16 mouse cellular contexts compared by ENCODE assay signal in genomic region chr6:92947337-92948042, GRCm38 (mm10). TPM values are rescaled to one million over a fixed set of nuclear protein-coding genes. Genes with fewer than 3 reads are reported as not detected.
DNase-seq lines count a peak whose midpoint lies in the region; ATAC-seq and TF ChIP-seq lines count a peak whose summit lies in the region.
"Had no signal": no experiment of that assay in that cellular context is flagged by ENCODE, and none has a peak within 500 bp of the region (broad histone marks: within the 10 kb centered on the region; RNA-seq: fewer than 3 reads in every experiment).

No protein-coding gene starts in this region.

- no peak overlapping the region for H3K4me2 ChIP-seq in intestine, postnatal 0 days (replicated peaks; ENCODE audit: low read depth)
- no peak overlapping the region for H3K4me2 ChIP-seq in intestine, embryonic 15.5 days (replicated peaks)
- no peak overlapping the region for H3K4me2 ChIP-seq in liver, postnatal 0 days (ENCODE audit: low read depth, low read length)
- H3K4me2 ChIP-seq: neural tube, embryonic 12.5 days had no signal

- no peak overlapping the region for H3K9ac ChIP-seq in intestine, postnatal 0 days (ENCODE audit: low read depth, low read length)
- H3K9ac ChIP-seq in intestine, embryonic 15.5 days, result no peak overlapping the region
- H3K9ac ChIP-seq in liver, postnatal 0 days (replicated peaks), result no peak overlapping the region
- H3K9ac ChIP-seq in ES-Bruce4 (ENCODE audit: low read depth, poor library complexity, severe bottlenecking) (no peak overlapping the region), MEL (ENCODE audit: control insufficient read depth, low read depth, low read length, poor library complexity, severe bottlenecking) (no peak overlapping the region)
- H3K9ac ChIP-seq: neural tube, embryonic 12.5 days had no signal

- H3K9me3 ChIP-seq in intestine, postnatal 0 days (ENCODE audit: control insufficient read depth), result no peaks in the 10 kb centered on the region
- H3K9me3 ChIP-seq in intestine, embryonic 15.5 days, result no peaks in the 10 kb centered on the region
- peaks cover 7% of the 10 kb centered on the region; the same call in 1 of the 2 replicates for H3K9me3 ChIP-seq in liver, postnatal 0 days (ENCODE audit: low read length)
- H3K9me3 ChIP-seq in ES-Bruce4 (replicated peaks; ENCODE audit: control insufficient read depth, insufficient read depth, low read length, poor library complexity, severe bottlenecking), result no peaks in the 10 kb centered on the region; the same call in 1 of the 2 replicates
- H3K9me3 ChIP-seq in MEL (replicated peaks; ENCODE audit: insufficient read depth, low read length), result no peaks in the 10 kb centered on the region

- TF ChIP-seq CTCF in intestine, postnatal 0 days (IDR thresholded peaks at IDR 0.05; ENCODE audit: low read depth), result peak; percentile 46
- TF ChIP-seq CTCF in liver, postnatal 0 days (IDR thresholded peaks at IDR 0.05; ENCODE audit: low read depth), result peak; percentile 31; the same call in 1 of the 2 replicates
- TF ChIP-seq CTCF in ES-Bruce4 (IDR thresholded peaks at IDR 0.05; ENCODE audit: low read depth, low read length), result peak; percentile 68
- TF ChIP-seq CTCF in MEL (IDR thresholded peaks at IDR 0.05 in 2 of 3, conservative IDR thresholded peaks at IDR 0.05 in 1 of 3; ENCODE audit: control insufficient read depth in 1 of 3, insufficient read depth in 1 of 3, low read depth in 2 of 3, low read length in 3 of 3, poor library complexity in 1 of 3, severe bottlenecking in 1 of 3), result peak; percentile 5 to 34 (median 16); a peak in 2 of 6 replicates

- WGBS in intestine, postnatal 0 days, result 90% methylated on average over 6 of the region's 6 CpGs
- 88% methylated on average over 6 of the region's 6 CpGs for WGBS in intestine, embryonic 15.5 days
- WGBS in liver, postnatal 0 days (ENCODE audit: insufficient replicate concordance), result 78% methylated on average over 6 of the region's 6 CpGs

- TF ChIP-seq RAD21 in MEL (IDR thresholded peaks at IDR 0.05; ENCODE audit: low read depth, low read length), result peak; percentile 9

- H3K4me3 ChIP-seq in intestine, postnatal 0 days (ENCODE audit: low read depth, low read length), result no peak overlapping the region
- H3K4me3 ChIP-seq in intestine, embryonic 15.5 days (replicated peaks), result no peak overlapping the region
- H3K4me3 ChIP-seq in liver, postnatal 0 days (ENCODE audit: low read depth, low read length), result no peak overlapping the region
- H3K4me3 ChIP-seq in ES-Bruce4 (ENCODE audit: low read depth, low read length), result no peak overlapping the region
- H3K4me3 ChIP-seq in MEL (ENCODE audit: control insufficient read depth in 1 of 2, insufficient read depth in 1 of 2, low read depth in 2 of 2, low read length in 2 of 2), result no peak overlapping the region
- H3K4me3 ChIP-seq: forebrain, embryonic 10.5 days; neural tube, embryonic 12.5 days had no signal

- no peak overlapping the region for H3K27ac ChIP-seq in intestine, postnatal 0 days (ENCODE audit: low read depth, low read length)
- H3K27ac ChIP-seq in intestine, embryonic 15.5 days, result no peak overlapping the region
- no peak overlapping the region for H3K27ac ChIP-seq in liver, postnatal 0 days (ENCODE audit: low read depth)
- H3K27ac ChIP-seq in ES-Bruce4 (ENCODE audit: insufficient read depth, low read length) (no peak overlapping the region), MEL (ENCODE audit: control insufficient read depth, low read depth, low read length) (no peak overlapping the region)
- H3K27ac ChIP-seq: forebrain, embryonic 10.5 days; neural tube, embryonic 12.5 days had no signal

- H3K27me3 ChIP-seq in intestine, postnatal 0 days (replicated peaks; ENCODE audit: control insufficient read depth, insufficient read depth, low read length), result peaks cover 26% of the 10 kb centered on the region
- no peaks in the 10 kb centered on the region; the same call in 1 of the 2 replicates for H3K27me3 ChIP-seq in intestine, embryonic 15.5 days (replicated peaks)
- H3K27me3 ChIP-seq in liver, postnatal 0 days (ENCODE audit: insufficient read depth, low read length), result peaks cover 24% of the 10 kb centered on the region
- H3K27me3 ChIP-seq in ES-Bruce4 (ENCODE audit: control insufficient read depth, insufficient read depth, low read length, poor library complexity, severe bottlenecking), result no peaks in the 10 kb centered on the region
- H3K27me3 ChIP-seq in MEL (ENCODE audit: control insufficient read depth in 1 of 2, insufficient read depth in 2 of 2, low read length in 2 of 2), result no peaks in the 10 kb centered on the region

- H3K4me1 ChIP-seq in intestine, postnatal 0 days (replicated peaks; ENCODE audit: control insufficient read depth, insufficient read depth, low read length), result no peaks in the 10 kb centered on the region
- 0 out of 2 replicates have a peak, but pooled peaks cover 3% of the 10 kb centered on the region for H3K4me1 ChIP-seq in intestine, embryonic 15.5 days (replicated peaks)
- H3K4me1 ChIP-seq in liver, postnatal 0 days (ENCODE audit: insufficient read depth), result no peaks in the 10 kb centered on the region
- H3K4me1 ChIP-seq in ES-Bruce4 (ENCODE audit: control insufficient read depth, insufficient read depth, low read length) (no peaks in the 10 kb centered on the region), MEL (ENCODE audit: control insufficient read depth in 1 of 2, insufficient read depth in 2 of 2, low read length in 2 of 2) (no peaks in the 10 kb centered on the region)

- ATAC-seq in intestine, postnatal 0 days, result no peak
- no peak for ATAC-seq in intestine, embryonic 15.5 days
- ATAC-seq in liver, postnatal 0 days, result no peak

- no peak for DNase-seq in liver, postnatal 0 days
- no peak for DNase-seq in liver
- peak; percentile 13 for DNase-seq in MEL (ENCODE audit: low read depth, low spot score)
- DNase-seq in urinary bladder, postnatal 25 days (ENCODE audit: low spot score), result no peak
- DNase-seq: cerebellum, adult 18-20 months; left cerebral cortex, postnatal 4 days; lung, adult 18-20 months; right cerebral cortex, postnatal 14 days; thymus, adult 18-20 months had no signal

- H3K36me3 ChIP-seq in intestine, postnatal 0 days (ENCODE audit: control insufficient read depth, insufficient read depth), result no peaks in the 10 kb centered on the region
- H3K36me3 ChIP-seq in intestine, embryonic 15.5 days, result no peaks in the 10 kb centered on the region
- no peaks in the 10 kb centered on the region for H3K36me3 ChIP-seq in liver, postnatal 0 days (replicated peaks; ENCODE audit: insufficient read depth, low read length)
- H3K36me3 ChIP-seq in ES-Bruce4 (ENCODE audit: control insufficient read depth, insufficient read depth, low read length, poor library complexity, severe bottlenecking) (no peaks in the 10 kb centered on the region), MEL (ENCODE audit: control insufficient read depth in 1 of 2, insufficient read depth in 2 of 2, low read length in 2 of 2) (no peaks in the 10 kb centered on the region)
- H3K36me3 ChIP-seq: neural tube, embryonic 12.5 days had no signal

- no peak for TF ChIP-seq EP300 in liver, postnatal 0 days (IDR thresholded peaks at IDR 0.05; ENCODE audit: low read depth)
- TF ChIP-seq EP300 in ES-Bruce4 (IDR thresholded peaks at IDR 0.05; ENCODE audit: insufficient read depth, low read depth, low read length) (no peak), MEL (IDR thresholded peaks at IDR 0.05; ENCODE audit: low read depth in 1 of 2, low read length in 2 of 2) (no peak)

- TF ChIP-seq POLR2A in ES-Bruce4 (IDR thresholded peaks at IDR 0.05; ENCODE audit: insufficient read depth, low read length) (no peak), MEL (IDR thresholded peaks at IDR 0.05; ENCODE audit: control insufficient read depth in 1 of 2, insufficient read depth in 1 of 2, low read depth in 1 of 2, low read length in 2 of 2, poor library complexity in 1 of 2) (no peak)

- H3K79me2 ChIP-seq in MEL (ENCODE audit: control insufficient read depth, insufficient read depth, low read length, poor library complexity), result no peaks in the 10 kb centered on the region

TF ChIP-seq in MEL, 35 proteins besides CTCF, POLR2A, EP300 and RAD21:
- TF ChIP-seq MAZ (IDR thresholded peaks at IDR 0.05; ENCODE audit: low read depth, low read length), result no peak
- no peak for TF ChIP-seq MYB (IDR thresholded peaks at IDR 0.05; ENCODE audit: low read depth, low read length)
- TF ChIP-seq RCOR1 (IDR thresholded peaks at IDR 0.05; ENCODE audit: low read depth, low read length), result no peak
- no peak for TF ChIP-seq CHD1 (IDR thresholded peaks at IDR 0.05; ENCODE audit: low read depth, low read length)
- no peak for TF ChIP-seq JUND (IDR thresholded peaks at IDR 0.05; ENCODE audit: low read depth, low read length)
- no peak for TF ChIP-seq ETS1 (IDR thresholded peaks at IDR 0.05; ENCODE audit: low read depth, low read length)
- TF ChIP-seq MXI1 (IDR thresholded peaks at IDR 0.05; ENCODE audit: low read depth, low read length), result no peak
- no peak for TF ChIP-seq MYC (IDR thresholded peaks at IDR 0.05; ENCODE audit: low read depth, low read length)
- TF ChIP-seq SIN3A (IDR thresholded peaks at IDR 0.05; ENCODE audit: low read length), result no peak
- no peak for TF ChIP-seq TBP (IDR thresholded peaks at IDR 0.05; ENCODE audit: low read depth, low read length)
- no peak for TF ChIP-seq SMC3 (IDR thresholded peaks at IDR 0.05; ENCODE audit: low read depth, low read length)
- no peak for TF ChIP-seq CHD2 (IDR thresholded peaks at IDR 0.05; ENCODE audit: low read length)
- TF ChIP-seq NELFE (IDR thresholded peaks at IDR 0.05; ENCODE audit: low read depth, low read length), result no peak
- TF ChIP-seq USF1 (IDR thresholded peaks at IDR 0.05; ENCODE audit: low read depth, low read length), result no peak
TF ChIP-seq in MEL: peak in this region for 0.

RNA-seq across cellular contexts. Expression of gene Adamts9, which starts 4.2 kb away (rescaled TPM):
- 2.2 and 3.2 TPM in 2 replicates for polyA plus RNA-seq in intestine, postnatal 0 days (2015; fragmentation: Nextera tagmentation; extraction: Ambion mirVana)
- 11.2 and 17.9 TPM in 2 replicates for polyA plus RNA-seq in intestine, embryonic 15.5 days (2015; fragmentation: Nextera tagmentation; extraction: Ambion mirVana)
- 0.77 and 0.96 TPM in 2 replicates for polyA plus RNA-seq in liver, postnatal 0 days (2015; fragmentation: Nextera tagmentation; extraction: Ambion mirVana)
- polyA plus RNA-seq in ES-Bruce4 (2011; ENCODE audit: insufficient read depth, insufficient read length, low read depth, missing spikeins) (8.9 and 9.2 TPM in 2 replicates), MEL (2012; ENCODE audit: insufficient read depth in 1 of 2, insufficient read length in 2 of 2, low read depth in 1 of 2, low replicate concordance in 2 of 2, missing spikeins in 1 of 2) (not detected)
- total RNA-seq in MEL (2012; rRNA removed), result not detected in 2 replicates
- total RNA-seq: common myeloid progenitor, adult 5-6 weeks; megakaryocyte progenitor cell, adult 5-6 weeks had no signal

Comparison
In these comparisons a context has a peak if more than half of its experiments do, and no peak if none do; other contexts are left out.
1. CTCF ChIP-seq: peak in every context shown above with its lines; median percentile 68 in ES-Bruce4; 46 in intestine, postnatal 0 days; 31 in liver, postnatal 0 days; 16 in MEL.